Mouse (Mus musculus): ENCODE data around the gene Fcer1g. TPM values are rescaled to one million over a fixed set of nuclear protein-coding genes. Genes with fewer than 3 reads are reported as not detected.

Gene Fcer1g
- polyA plus RNA-seq, 1 experiment from 2014 or later = 23.3 TPM

DNA sequence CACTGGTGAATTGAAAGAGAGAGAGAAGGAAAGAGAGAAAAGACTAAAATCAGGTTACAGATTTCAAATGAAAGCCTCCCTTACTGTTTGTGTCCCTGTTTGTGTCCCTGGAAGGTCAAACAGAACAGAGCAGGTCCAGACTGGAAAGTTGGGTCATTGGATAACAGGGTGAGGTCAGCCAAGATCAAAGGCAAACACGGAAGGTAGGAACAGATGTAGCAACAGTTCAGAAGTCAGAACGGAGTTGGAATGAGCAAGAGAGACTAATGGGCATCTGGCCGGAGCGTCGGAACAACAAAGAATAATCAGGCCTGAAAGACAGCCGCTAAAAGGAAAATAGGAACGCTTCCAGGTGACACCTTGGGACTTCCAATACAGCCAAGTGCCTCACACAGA is 29.9 kb downstream of the Fcer1g start:
- 57% methylated on average over 7 of the region's 7 CpGs for WGBS
- Histone ChIP-seq H3K4me2 (replicated peaks) (no peak overlapping the region), H3K27me3 (0 out of 2 replicates have a peak, but pooled peaks cover under 1% of the 10 kb centered on the region), H3K27ac (no peak overlapping the region), H3K9me3 (no peaks in the 10 kb centered on the region), H3K4me1 (no peaks in the 10 kb centered on the region), H3K36me3 (no peaks in the 10 kb centered on the region), H3K4me3 (no peak overlapping the region), H3K9ac (no peak overlapping the region)
- ATAC-seq (ENCODE audit: insufficient number of reproducible peaks, insufficient read depth, low FRiP score, low TSS enrichment) = no peak

DNA sequence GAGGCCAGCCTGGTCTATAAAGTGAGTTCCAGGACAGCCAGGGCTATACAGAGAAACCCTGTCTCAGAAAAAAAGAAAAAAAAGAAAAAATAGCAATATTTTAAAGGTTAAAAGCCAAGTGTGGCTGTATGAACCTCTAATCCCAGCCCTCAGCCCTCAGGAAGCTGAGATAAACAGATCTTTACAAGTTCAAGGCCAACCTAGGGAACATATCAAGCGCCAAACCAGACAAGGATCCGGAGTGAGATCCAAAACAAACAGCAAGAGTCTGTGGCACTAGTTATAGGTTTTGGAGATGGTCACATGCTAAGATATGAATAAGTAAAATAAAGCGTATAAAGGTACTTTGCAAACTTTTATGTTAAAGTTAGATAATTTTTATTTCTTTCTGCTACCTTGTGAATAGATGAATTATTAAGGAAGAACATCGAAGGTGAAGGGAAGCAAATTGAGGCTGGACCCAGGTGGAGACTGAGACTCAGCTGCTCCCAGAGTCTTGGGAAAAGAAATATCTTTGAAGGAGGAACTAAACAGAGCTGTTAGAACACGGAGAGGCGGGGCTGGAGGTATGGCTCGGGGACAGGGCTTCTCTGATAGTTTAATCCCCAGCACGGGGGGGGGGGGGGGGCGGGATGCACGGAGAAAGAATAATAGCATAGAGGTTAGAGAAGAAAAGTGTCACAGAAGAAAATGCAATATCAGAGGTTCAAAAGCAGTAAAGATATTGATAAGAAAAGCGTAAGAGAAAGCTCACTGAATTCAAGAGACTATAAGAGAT is 30.5 kb downstream of the Fcer1g start:
- Histone ChIP-seq H3K4me1 (no peaks in the 10 kb centered on the region), H3K27me3 (0 out of 2 replicates have a peak, but pooled peaks cover 7% of the 10 kb centered on the region), H3K4me3 (no peak overlapping the region), H3K9me3 (no peaks in the 10 kb centered on the region), H3K36me3 (no peaks in the 10 kb centered on the region), H3K27ac (no peak overlapping the region), H3K4me2 (replicated peaks) (no peak overlapping the region), H3K9ac (no peak overlapping the region)
- WGBS = 51% methylated on average over 10 of the region's 11 CpGs
- no peak for ATAC-seq (ENCODE audit: insufficient number of reproducible peaks, insufficient read depth, low FRiP score, low TSS enrichment)

GRCm38 (mm10) chr1:171200769-171201168 is 33.4 kb downstream of the Fcer1g start:
- no peak overlapping the region for H3K27ac ChIP-seq
- H3K27me3 ChIP-seq = peaks cover 26% of the 10 kb centered on the region
- H3K9me3 ChIP-seq = no peaks in the 10 kb centered on the region
- no peaks in the 10 kb centered on the region for H3K36me3 ChIP-seq
- H3K4me3 ChIP-seq = no peak overlapping the region
- peaks cover 2% of the 10 kb centered on the region; the same call in 1 of the 2 replicates for H3K4me1 ChIP-seq
- no peak for ATAC-seq (ENCODE audit: insufficient number of reproducible peaks, insufficient read depth, low FRiP score, low TSS enrichment)
- no peak overlapping the region for H3K4me2 ChIP-seq (replicated peaks)
- no peak overlapping the region for H3K9ac ChIP-seq
- WGBS = 97% methylated on average over 1 of the region's 1 CpGs

GRCm38 (mm10) chr1:171199532-171199931 is 34.6 kb downstream of the Fcer1g start:
- Histone ChIP-seq H3K27ac (no peak overlapping the region), H3K27me3 (peaks cover 38% of the 10 kb centered on the region), H3K9ac (no peak overlapping the region), H3K9me3 (no peaks in the 10 kb centered on the region), H3K4me1 (peaks cover 9% of the 10 kb centered on the region; the same call in 1 of the 2 replicates), H3K4me2 (replicated peaks) (no peak overlapping the region), H3K4me3 (no peak overlapping the region), H3K36me3 (no peaks in the 10 kb centered on the region)
- no peak for ATAC-seq (ENCODE audit: insufficient number of reproducible peaks, insufficient read depth, low FRiP score, low TSS enrichment)
- 44% methylated on average over 1 of the region's 1 CpGs for WGBS

DNA sequence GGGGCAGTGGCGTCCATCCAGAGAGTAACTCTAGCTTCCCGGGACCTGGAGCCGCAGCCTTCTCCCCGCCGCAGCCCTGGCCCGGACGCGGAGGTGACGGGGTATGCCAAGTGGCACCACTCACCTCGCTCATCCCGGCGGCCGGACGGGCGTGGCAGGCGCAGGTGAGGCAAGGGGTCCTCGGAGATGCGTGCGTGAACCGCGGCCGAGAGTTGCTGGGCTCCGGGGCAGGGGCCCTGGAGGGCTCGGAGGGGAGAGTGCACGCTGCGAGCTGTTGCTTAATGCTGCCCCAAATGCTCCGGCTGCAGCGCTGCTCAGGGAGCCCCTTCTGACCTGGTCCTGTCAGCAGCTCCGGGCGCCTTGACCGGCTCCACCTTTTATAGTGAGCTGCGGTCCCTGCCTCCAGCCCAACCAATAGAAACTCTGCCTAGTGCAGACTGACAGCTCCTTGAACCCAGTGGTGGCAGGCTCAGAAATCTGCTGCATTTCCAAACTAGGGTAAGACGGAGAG is 38.2 kb downstream of the Fcer1g start, which contains the start of gene Pcp4l1:
Pcp4l1 (minus strand) TSS at position 382 of the 511 bp plus-strand sequence.
- no peak within 1 kb of the TSS for H3K27ac ChIP-seq
- peak within 1 kb of the TSS; percentile 99 for H3K4me2 ChIP-seq (replicated peaks)
- 0% methylated on average over 33 of the region's 33 CpGs for WGBS
- peak within 1 kb of the TSS; percentile 52 for H3K4me3 ChIP-seq
- peak within 1 kb of the TSS; percentile 53 for H3K9ac ChIP-seq
- H3K4me1 ChIP-seq = peaks cover 25% of the 10 kb centered on the region
- H3K9me3 ChIP-seq = no peaks in the 10 kb centered on the region
- H3K36me3 ChIP-seq = no peaks in the 10 kb centered on the region
- H3K27me3 ChIP-seq = peaks cover 69% of the 10 kb centered on the region
- peak; percentile 86 for ATAC-seq (ENCODE audit: insufficient number of reproducible peaks, insufficient read depth, low FRiP score, low TSS enrichment)

DNA sequence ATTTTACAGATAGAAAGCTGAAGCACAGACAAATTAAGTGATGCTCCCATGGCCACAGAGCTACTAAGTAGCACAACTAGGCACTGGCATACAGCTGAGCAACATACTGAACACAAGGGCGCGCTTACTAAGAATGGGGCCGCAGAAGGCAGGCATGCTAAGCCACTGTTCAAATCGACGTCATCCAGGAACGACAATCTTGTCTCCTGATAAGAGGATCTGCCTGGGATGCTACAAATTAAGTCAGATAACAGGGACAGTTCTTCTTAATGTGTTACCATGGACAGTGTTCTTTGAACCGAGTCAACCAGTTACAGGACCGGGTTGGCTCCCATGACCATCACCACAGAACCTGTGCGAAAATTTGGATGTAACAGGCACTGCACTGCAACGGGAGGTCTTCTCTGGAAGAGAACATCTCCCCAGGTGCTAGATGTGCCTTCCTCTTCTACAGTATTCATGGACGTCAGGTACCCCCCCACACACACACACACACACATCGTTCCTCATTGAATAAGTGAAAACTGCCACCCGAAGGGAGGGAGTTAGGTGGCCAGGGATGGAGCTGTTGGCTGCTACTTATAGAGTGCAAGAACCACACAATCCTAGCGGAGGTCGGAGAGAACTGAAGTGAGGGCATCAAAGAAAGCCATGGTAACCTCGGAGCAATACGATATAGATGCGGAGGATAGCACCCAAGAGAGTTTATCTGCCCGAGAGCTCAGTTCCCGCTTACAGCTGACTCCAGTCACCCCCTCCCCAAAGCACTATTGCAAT is 38.9 kb downstream of the Fcer1g start:
- Histone ChIP-seq H3K4me1 (peaks cover 25% of the 10 kb centered on the region), H3K27me3 (peaks cover 73% of the 10 kb centered on the region), H3K9ac (peak overlapping the region; percentile 53), H3K36me3 (no peaks in the 10 kb centered on the region), H3K4me2 (replicated peaks) (peak overlapping the region; percentile 99), H3K27ac (no peak overlapping the region), H3K4me3 (peak overlapping the region; percentile 52), H3K9me3 (no peaks in the 10 kb centered on the region)
- no peak for ATAC-seq (ENCODE audit: insufficient number of reproducible peaks, insufficient read depth, low FRiP score, low TSS enrichment)
- 4% methylated on average over 20 of the region's 20 CpGs for WGBS

- Histone ChIP-seq H3K4me2 (replicated peaks) (peak overlapping the region; percentile 42), H3K27ac (no peak overlapping the region)
Measured at GRCm38 (mm10) chr1:171193911-171194830, 40.0 kb downstream of the Fcer1g start.

DNA sequence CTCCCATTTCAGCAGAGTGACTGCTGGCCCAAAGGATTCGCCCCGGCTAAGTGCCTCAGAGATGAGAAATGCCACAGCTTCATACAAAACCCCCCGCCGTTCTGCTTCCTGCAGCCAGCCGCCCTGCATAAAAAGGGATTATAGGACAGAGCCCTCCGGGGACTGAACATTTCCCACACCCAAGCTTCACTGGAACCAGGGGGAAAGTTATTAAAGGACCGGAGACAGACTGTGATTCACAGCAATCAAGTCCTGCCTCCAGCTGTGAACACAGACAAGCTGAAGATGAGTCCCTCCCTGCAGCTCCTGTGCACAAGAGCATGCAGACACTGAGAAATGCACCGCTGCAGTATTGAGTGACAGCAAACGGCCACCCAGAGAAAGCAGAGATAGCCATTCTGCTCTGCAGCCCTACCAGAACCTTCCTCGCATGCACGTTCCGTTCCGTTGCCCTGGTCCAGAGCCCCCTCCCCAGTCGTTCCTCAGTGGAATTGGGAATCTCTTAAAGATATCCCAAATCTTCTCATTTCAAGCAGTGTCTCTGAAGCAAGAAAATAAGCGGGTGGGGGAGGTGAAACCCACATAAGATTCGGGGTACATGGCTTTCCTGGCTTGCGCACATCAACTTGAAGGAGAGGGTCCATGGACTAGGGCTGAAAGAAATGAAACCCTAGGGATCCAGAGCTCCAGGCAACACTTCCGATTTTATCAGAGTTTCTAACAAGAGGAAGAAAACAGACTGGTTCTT is 40.9 kb downstream of the Fcer1g start:
- no peaks in the 10 kb centered on the region for H3K9me3 ChIP-seq
- H3K9ac ChIP-seq = no peak overlapping the region
- H3K4me2 ChIP-seq (replicated peaks) = peak overlapping the region; percentile 42
- H3K36me3 ChIP-seq = no peaks in the 10 kb centered on the region
- no peak overlapping the region for H3K27ac ChIP-seq
- WGBS = 3% methylated on average over 18 of the region's 18 CpGs
- no peak for ATAC-seq (ENCODE audit: insufficient number of reproducible peaks, insufficient read depth, low FRiP score, low TSS enrichment)
- H3K27me3 ChIP-seq = peaks cover 65% of the 10 kb centered on the region
- H3K4me3 ChIP-seq = peak overlapping the region; percentile 16
- peaks cover 40% of the 10 kb centered on the region for H3K4me1 ChIP-seq

More at GRCm38 (mm10) chr1:171193911-171194830, 40.0 kb downstream of the Fcer1g start:
- no peaks in the 10 kb centered on the region for H3K9me3 ChIP-seq
- H3K9ac ChIP-seq = no peak overlapping the region
- H3K4me3 ChIP-seq = no peak overlapping the region
- ATAC-seq (ENCODE audit: insufficient number of reproducible peaks, insufficient read depth, low FRiP score, low TSS enrichment) = no peak
- peaks cover 72% of the 10 kb centered on the region for H3K27me3 ChIP-seq
- WGBS = 18% methylated on average over 11 of the region's 11 CpGs
- peaks cover 33% of the 10 kb centered on the region for H3K4me1 ChIP-seq
- H3K36me3 ChIP-seq = no peaks in the 10 kb centered on the region

- H3K36me3 ChIP-seq = no peaks in the 10 kb centered on the region
- H3K27ac ChIP-seq = no peak overlapping the region
- H3K4me2 ChIP-seq (replicated peaks) = no peak overlapping the region
- H3K4me1 ChIP-seq = peaks cover 43% of the 10 kb centered on the region
- WGBS = 46% methylated on average over 10 of the region's 10 CpGs
- no peak for ATAC-seq (ENCODE audit: insufficient number of reproducible peaks, insufficient read depth, low FRiP score, low TSS enrichment)
- no peak overlapping the region for H3K9ac ChIP-seq
- no peaks in the 10 kb centered on the region for H3K9me3 ChIP-seq
- H3K4me3 ChIP-seq = no peak overlapping the region
- peaks cover 61% of the 10 kb centered on the region for H3K27me3 ChIP-seq
Measured at GRCm38 (mm10) chr1:171192283-171192682, 41.9 kb downstream of the Fcer1g start.

DNA sequence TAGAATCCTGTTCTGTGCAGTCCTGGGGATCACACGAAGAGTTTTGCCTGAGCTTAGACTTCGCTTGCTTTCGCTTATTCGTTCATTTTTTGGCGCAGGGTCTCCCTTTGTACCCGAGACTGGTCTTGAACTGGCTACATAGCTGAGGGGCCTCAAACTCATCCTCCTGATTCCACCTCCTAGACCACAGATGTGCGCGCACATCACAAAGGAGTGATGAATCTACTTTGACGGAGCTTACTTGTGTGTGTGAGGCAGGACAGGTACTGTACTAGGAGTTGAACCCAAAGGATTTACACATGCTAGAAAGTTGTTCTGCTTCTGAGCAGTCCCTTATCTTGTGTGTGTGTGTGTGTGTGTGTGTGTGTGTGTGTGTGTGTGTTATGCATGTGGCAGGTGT is 43.3 kb downstream of the Fcer1g start:
- no peak overlapping the region for H3K4me2 ChIP-seq (replicated peaks)
- H3K27me3 ChIP-seq = peaks cover 48% of the 10 kb centered on the region
- no peak for ATAC-seq (ENCODE audit: insufficient number of reproducible peaks, insufficient read depth, low FRiP score, low TSS enrichment)

More for the DNA sequence above, 43.3 kb downstream of the Fcer1g start:
- H3K4me1 ChIP-seq = peaks cover 42% of the 10 kb centered on the region
- no peak overlapping the region for H3K27ac ChIP-seq
- no peaks in the 10 kb centered on the region for H3K36me3 ChIP-seq
- no peaks in the 10 kb centered on the region for H3K9me3 ChIP-seq
- H3K9ac ChIP-seq = no peak overlapping the region
- 94% methylated on average over 9 of the region's 9 CpGs for WGBS
- no peak overlapping the region for H3K4me3 ChIP-seq

Data from embryonic facial prominence, embryonic 12.5 days (tissue).